8 mouse cellular contexts compared by ENCODE assay signal in genomic region chr9:44343290-44343689, GRCm38 (mm10). TPM values are rescaled to one million over a fixed set of nuclear protein-coding genes. Genes with fewer than 3 reads are reported as not detected.
A peak's percentile ranks its signal among the peaks of the same experiment; 100 is the strongest.
DNase-seq lines count a peak whose midpoint lies in the region; ATAC-seq and TF ChIP-seq lines count a peak whose summit lies in the region.

No protein-coding gene starts in this region.

- no peaks in the 10 kb centered on the region for H3K27me3 ChIP-seq in lung, postnatal 0 days (replicated peaks; ENCODE audit: insufficient read depth, low read length)
- H3K27me3 ChIP-seq in embryonic facial prominence, embryonic 13.5 days: no peaks in the 10 kb centered on the region
- H3K27me3 ChIP-seq in megakaryocyte, embryonic 14.5 days (replicated peaks): no peaks in the 10 kb centered on the region

- WGBS in lung, postnatal 0 days: 3% methylated on average over 6 of the region's 6 CpGs
- WGBS in embryonic facial prominence, embryonic 13.5 days: 8% methylated on average over 6 of the region's 6 CpGs

- H3K9me3 ChIP-seq in lung, postnatal 0 days (ENCODE audit: low read length): no peaks in the 10 kb centered on the region
- H3K9me3 ChIP-seq in embryonic facial prominence, embryonic 13.5 days: no peaks in the 10 kb centered on the region
- no peaks in the 10 kb centered on the region for H3K9me3 ChIP-seq in megakaryocyte, embryonic 14.5 days

- peak overlapping the region; percentile 95 for H3K27ac ChIP-seq in lung, postnatal 0 days (ENCODE audit: low read length)
- H3K27ac ChIP-seq in embryonic facial prominence, embryonic 13.5 days: peak overlapping the region; percentile 96

- H3K4me2 ChIP-seq in lung, postnatal 0 days (replicated peaks; ENCODE audit: low read depth, low read length): peak overlapping the region; percentile 62
- H3K4me2 ChIP-seq in embryonic facial prominence, embryonic 13.5 days: peak overlapping the region; percentile 72

- no peak for DNase-seq in lung, postnatal 0 days (ENCODE audit: low spot score)
- no peak for DNase-seq in lung, postnatal 25 days (ENCODE audit: low spot score)
- DNase-seq in Muller cell, postnatal 12 days (ENCODE audit: inconsistent ontology term): no peak
- no peak for DNase-seq in gastrocnemius, postnatal 14 days

- no peak for TF ChIP-seq CTCF in lung, postnatal 0 days (IDR thresholded peaks at IDR 0.05)

- intact Hi-C loops in gastrocnemius, postnatal 14 days (cut with DNase I; ENCODE audit: low total_unique reads): no loop called here

- no peak for TF ChIP-seq EP300 in lung, postnatal 0 days (IDR thresholded peaks at IDR 0.05)

- peak overlapping the region; percentile 77 for H3K4me3 ChIP-seq in lung, postnatal 0 days (ENCODE audit: low read depth, low read length)
- H3K4me3 ChIP-seq in embryonic facial prominence, embryonic 13.5 days: peak overlapping the region; percentile 87
- H3K4me3 ChIP-seq in megakaryocyte, embryonic 14.5 days (replicated peaks): peak overlapping the region; percentile 94

- peaks cover 7% of the 10 kb centered on the region; the same call in 1 of the 2 replicates for H3K36me3 ChIP-seq in lung, postnatal 0 days (ENCODE audit: insufficient read depth, low read length)
- H3K36me3 ChIP-seq in embryonic facial prominence, embryonic 13.5 days: peaks cover 65% of the 10 kb centered on the region
- peaks cover 69% of the 10 kb centered on the region for H3K36me3 ChIP-seq in megakaryocyte, embryonic 14.5 days (replicated peaks; ENCODE audit: low read length)

- ATAC-seq in lung, postnatal 0 days: peak; percentile 7; the same call in 1 of the 2 replicates
- ATAC-seq in embryonic facial prominence, embryonic 13.5 days (ENCODE audit: insufficient number of reproducible peaks, insufficient read depth, low FRiP score, low TSS enrichment, low read depth): no peak
- ATAC-seq in hematopoietic stem cell, adult 5-6 weeks (replicated peaks in 1 of 2; ENCODE audit: insufficient read depth in 1 of 2, low FRiP score in 2 of 2, low TSS enrichment in 1 of 2, low read depth in 1 of 2, poor library complexity in 2 of 2, severe bottlenecking in 2 of 2): peak; percentile 24 to 37; a peak in 2 of 4 replicates
- ATAC-seq in granulocyte monocyte progenitor cell, adult 5-6 weeks (replicated peaks; ENCODE audit: poor library complexity, severe bottlenecking): no peak

- peak overlapping the region; percentile 77 for H3K9ac ChIP-seq in lung, postnatal 0 days (replicated peaks; ENCODE audit: low read depth)
- peak overlapping the region; percentile 92 for H3K9ac ChIP-seq in embryonic facial prominence, embryonic 13.5 days

- H3K4me1 ChIP-seq in lung, postnatal 0 days (ENCODE audit: insufficient read depth, low read depth, low read length): peaks cover 8% of the 10 kb centered on the region; the same call in 1 of the 2 replicates
- H3K4me1 ChIP-seq in embryonic facial prominence, embryonic 13.5 days: peaks cover 17% of the 10 kb centered on the region
- peaks cover 52% of the 10 kb centered on the region for H3K4me1 ChIP-seq in megakaryocyte, embryonic 14.5 days

RNA-seq across cellular contexts. Expression of gene Hmbs, which starts 0.7 kb away (rescaled TPM):
- 57.5 and 59.3 TPM in 2 replicates for polyA plus RNA-seq in lung, postnatal 0 days (2015; fragmentation: Nextera tagmentation; extraction: Ambion mirVana)
- 114 and 119 TPM in 2 replicates for polyA plus RNA-seq in embryonic facial prominence, embryonic 13.5 days (2015; fragmentation: Nextera tagmentation; extraction: Ambion mirVana)
- total RNA-seq in hematopoietic stem cell, adult 5-6 weeks (2017): 29.3 and 35.2 TPM in 2 replicates
- polyA plus RNA-seq in megakaryocyte, embryonic 14.5 days (2012; ENCODE audit: insufficient read depth, low replicate concordance): 51.1 and 76.9 TPM in 2 replicates
- 64.3 and 92.6 TPM in 2 replicates for total RNA-seq in granulocyte monocyte progenitor cell, adult 5-6 weeks (2014; fragmentation: Nextera tagmentation)
- 32.2 and 47.4 TPM in 2 replicates for total RNA-seq in granulocyte monocyte progenitor cell, adult 5-6 weeks (2017)
- total RNA-seq in gastrocnemius, postnatal 14 days (2021): 10 to 100 TPM; 24.2 to 25.5 TPM

RNA-seq across cellular contexts. Expression of gene H2afx, which starts 8.8 kb away (rescaled TPM):
- polyA plus RNA-seq in lung, postnatal 0 days (2015; fragmentation: Nextera tagmentation; extraction: Ambion mirVana): 50.0 and 52.7 TPM in 2 replicates
- 365 and 385 TPM in 2 replicates for polyA plus RNA-seq in embryonic facial prominence, embryonic 13.5 days (2015; fragmentation: Nextera tagmentation; extraction: Ambion mirVana)
- 127 and 131 TPM in 2 replicates for total RNA-seq in hematopoietic stem cell, adult 5-6 weeks (2017)
- polyA plus RNA-seq in megakaryocyte, embryonic 14.5 days (2012; ENCODE audit: insufficient read depth, low replicate concordance): 416 and 1,650 TPM in 2 replicates
- total RNA-seq in granulocyte monocyte progenitor cell, adult 5-6 weeks (2014; fragmentation: Nextera tagmentation): 76.3 and 96.9 TPM in 2 replicates
- total RNA-seq in granulocyte monocyte progenitor cell, adult 5-6 weeks (2017): 298 and 423 TPM in 2 replicates
- total RNA-seq in gastrocnemius, postnatal 14 days (2021): 10 to 100 TPM; 21.7 to 24.8 TPM

RNA-seq across cellular contexts. Expression of gene Dpagt1, which starts 17.5 kb away (rescaled TPM):
- polyA plus RNA-seq in lung, postnatal 0 days (2015; fragmentation: Nextera tagmentation; extraction: Ambion mirVana): 38.3 and 42.1 TPM in 2 replicates
- 38.4 and 40.5 TPM in 2 replicates for polyA plus RNA-seq in embryonic facial prominence, embryonic 13.5 days (2015; fragmentation: Nextera tagmentation; extraction: Ambion mirVana)
- total RNA-seq in hematopoietic stem cell, adult 5-6 weeks (2017): 15.2 and 17.4 TPM in 2 replicates
- polyA plus RNA-seq in megakaryocyte, embryonic 14.5 days (2012; ENCODE audit: insufficient read depth, low replicate concordance): 7.1 and 9.5 TPM in 2 replicates
- 41.0 and 48.8 TPM in 2 replicates for total RNA-seq in granulocyte monocyte progenitor cell, adult 5-6 weeks (2014; fragmentation: Nextera tagmentation)
- 18.2 and 26.4 TPM in 2 replicates for total RNA-seq in granulocyte monocyte progenitor cell, adult 5-6 weeks (2017)
- total RNA-seq in gastrocnemius, postnatal 14 days (2021): 10 to 100 TPM; 12.5 to 14.0 TPM

RNA-seq across cellular contexts. Expression of gene Vps11, which starts 18.2 kb away (rescaled TPM):
- 24.5 and 26.1 TPM in 2 replicates for polyA plus RNA-seq in lung, postnatal 0 days (2015; fragmentation: Nextera tagmentation; extraction: Ambion mirVana)
- polyA plus RNA-seq in embryonic facial prominence, embryonic 13.5 days (2015; fragmentation: Nextera tagmentation; extraction: Ambion mirVana): 27.7 and 28.2 TPM in 2 replicates
- total RNA-seq in hematopoietic stem cell, adult 5-6 weeks (2017): 14.3 and 16.1 TPM in 2 replicates
- 5.8 and 8.3 TPM in 2 replicates for polyA plus RNA-seq in megakaryocyte, embryonic 14.5 days (2012; ENCODE audit: insufficient read depth, low replicate concordance)
- total RNA-seq in granulocyte monocyte progenitor cell, adult 5-6 weeks (2014; fragmentation: Nextera tagmentation): 25.8 and 27.1 TPM in 2 replicates
- 21.1 and 21.5 TPM in 2 replicates for total RNA-seq in granulocyte monocyte progenitor cell, adult 5-6 weeks (2017)
- total RNA-seq in gastrocnemius, postnatal 14 days (2021): 10 to 100 TPM; 15.6 to 16.9 TPM

RNA-seq across cellular contexts. Expression of gene C2cd2l, which starts 23.2 kb away (rescaled TPM):
- 8.1 and 10.3 TPM in 2 replicates for polyA plus RNA-seq in lung, postnatal 0 days (2015; fragmentation: Nextera tagmentation; extraction: Ambion mirVana)
- polyA plus RNA-seq in embryonic facial prominence, embryonic 13.5 days (2015; fragmentation: Nextera tagmentation; extraction: Ambion mirVana): 8.3 TPM in 2 replicates
- 4.7 and 5.1 TPM in 2 replicates for total RNA-seq in hematopoietic stem cell, adult 5-6 weeks (2017)
- 44.6 and 94.5 TPM in 2 replicates for polyA plus RNA-seq in megakaryocyte, embryonic 14.5 days (2012; ENCODE audit: insufficient read depth, low replicate concordance)
- total RNA-seq in granulocyte monocyte progenitor cell, adult 5-6 weeks (2014; fragmentation: Nextera tagmentation): 8.3 and 17.5 TPM in 2 replicates
- total RNA-seq in granulocyte monocyte progenitor cell, adult 5-6 weeks (2017): 4.2 and 5.9 TPM in 2 replicates
- 10 to 100 TPM; 12.1 to 13.7 TPM for total RNA-seq in gastrocnemius, postnatal 14 days (2021)

Comparison
In these comparisons a context has a peak if more than half of its experiments do, and no peak if none do; other contexts are left out.
1. ATAC-seq: peak in lung, postnatal 0 days (single experiment) and hematopoietic stem cell, adult 5-6 weeks (2 of 2); none in embryonic facial prominence, embryonic 13.5 days (single experiment) and granulocyte monocyte progenitor cell, adult 5-6 weeks (single experiment).
2. Peak in every context shown above with its lines, with median percentiles within 50 percentile points of each other: H3K4me3 ChIP-seq.